Mouse (Mus musculus): ENCODE results near the gene Fbxw24.

GRCm38 (mm10) chr9:109565546-109565945 is 60.3 kb downstream of the Fbxw24 start:
- TF ChIP-seq CTCF (IDR thresholded peaks at IDR 0.05; ENCODE audit: extremely low read depth, insufficient read depth, insufficient read length, insufficient replicate concordance), result no peak
- no peak for TF ChIP-seq POLR2A (IDR thresholded peaks at IDR 0.05; ENCODE audit: low read depth, low read length)
